Mouse (Mus musculus) kidney, adult 2 months (tissue): Measurements from ENCODE around the gene Matk. TPM values are rescaled to one million over a fixed set of nuclear protein-coding genes. Genes with fewer than 3 reads are reported as not detected.

Source experiments
- DNase-seq: peaks from one replicate; pipeline ENCODE4 v3.0.0; 2021
- H3K27ac ChIP-seq: fragments of 200-500 bp; 2 replicates; pipeline ENCODE4 v1.5.1; 2012; ENCODE audit warnings: low read depth, low read length, control low read depth, inconsistent platforms; ENCODE audit not compliant: insufficient read depth
- H3K27me3 ChIP-seq: fragments of 200-500 bp; replicated peaks from 2 replicates; pipeline ENCODE4 v1.6.1; 2012; ENCODE audit warnings: mild to moderate bottlenecking, moderate library complexity, low read length, inconsistent platforms; ENCODE audit not compliant: control insufficient read depth, insufficient read depth
- H3K36me3 ChIP-seq: fragments of 200-500 bp; 2 replicates; pipeline ENCODE4 v1.6.1; 2012; ENCODE audit warnings: mild to moderate bottlenecking, moderate library complexity, low read length, inconsistent platforms; ENCODE audit not compliant: control insufficient read depth, insufficient read depth
- H3K4me1 ChIP-seq: fragments of 200-500 bp; 2 replicates; pipeline ENCODE4 v1.6.1; 2011; ENCODE audit warnings: low read length; ENCODE audit not compliant: control insufficient read depth, insufficient read depth
- H3K4me3 ChIP-seq: fragments of 200-500 bp; 2 replicates; pipeline ENCODE4 v1.5.1; 2011; ENCODE audit warnings: mild to moderate bottlenecking, low read depth, low read length, control low read depth; ENCODE audit not compliant: insufficient read depth
- CTCF ChIP-seq: fragments of 200-500 bp; conservative IDR thresholded peaks from 2 replicates; pipeline ENCODE4 v1.5.1; 2011; ENCODE audit warnings: low read depth, mild to moderate bottlenecking, control low read depth, low read length, moderate library complexity, mixed read lengths; ENCODE audit not compliant: insufficient read depth, insufficient read length
- POLR2A ChIP-seq: fragments of 200-500 bp; IDR thresholded peaks from one replicate; pipeline ENCODE4 v1.6.1; 2011; ENCODE audit warnings: low read depth, low read length, control low read depth
- WGBS: fragments of 180-500 bp; shearing (Covaris S2); methylation state at CpG from one replicate; pipeline ENCODE4 v1.1.7; 2018; 5-methylcytosine and 5-hydroxymethylcytosine counted together
- polyA plus RNA-seq: library from polyadenylated mRNA; depleted of rRNA; stranded (reverse); fragments of >200 nt; gene quantifications from 2 replicates; pipeline ENCODE4 v1.2.3, GENCODE M21; 2012

Matk gene
- polyA plus RNA-seq, 1 experiment, result 1.5 TPM

DNA sequence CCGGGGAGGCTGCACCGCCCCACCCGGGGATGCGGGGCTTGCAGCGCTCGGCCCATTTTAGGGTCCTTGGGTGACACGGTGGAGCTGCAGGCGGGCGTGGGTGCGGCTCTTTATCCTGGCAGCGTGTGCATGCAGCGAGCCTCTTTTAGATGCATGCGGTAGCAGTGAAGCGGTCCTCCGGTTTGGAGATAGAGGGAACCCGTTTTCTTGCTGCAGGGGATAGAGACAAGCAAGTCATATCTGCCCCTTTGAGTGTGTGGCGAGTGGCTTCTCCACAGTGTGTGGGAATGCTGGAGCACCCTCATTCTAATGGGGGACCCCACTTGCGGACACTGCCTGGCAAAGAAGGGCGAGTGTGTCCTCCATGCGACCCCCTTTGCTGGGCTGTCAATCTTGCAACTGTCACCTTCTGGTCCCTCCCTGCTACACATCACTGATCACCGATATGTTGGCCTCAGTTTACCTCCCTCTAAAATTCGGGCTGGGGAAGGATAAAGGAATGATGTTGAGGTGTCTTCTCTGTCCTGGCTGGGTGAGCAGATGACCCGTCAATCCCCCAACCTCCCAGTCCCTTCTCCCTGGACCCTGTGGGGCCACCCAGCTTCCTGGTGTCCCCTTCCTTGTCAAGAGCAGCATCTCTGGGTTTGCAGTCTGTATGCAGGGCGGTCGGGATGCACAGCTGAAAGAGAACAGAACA is 40.7 kb downstream of the Matk start:
- Histone ChIP-seq H3K4me1 (peaks cover 43% of the 10 kb centered on the region), H3K4me3 (peak overlapping the region; percentile 93), H3K27ac (0 out of 2 replicates have a peak overlapping the region, but pooled peaks have one; percentile 87), H3K36me3 (no peaks in the 10 kb centered on the region), H3K27me3 (no peaks in the 10 kb centered on the region)
- TF ChIP-seq POLR2A (no peak), CTCF (no peak)
- WGBS, result 4% methylated on average over 25 of the region's 25 CpGs
- DNase-seq, result no peak

DNA sequence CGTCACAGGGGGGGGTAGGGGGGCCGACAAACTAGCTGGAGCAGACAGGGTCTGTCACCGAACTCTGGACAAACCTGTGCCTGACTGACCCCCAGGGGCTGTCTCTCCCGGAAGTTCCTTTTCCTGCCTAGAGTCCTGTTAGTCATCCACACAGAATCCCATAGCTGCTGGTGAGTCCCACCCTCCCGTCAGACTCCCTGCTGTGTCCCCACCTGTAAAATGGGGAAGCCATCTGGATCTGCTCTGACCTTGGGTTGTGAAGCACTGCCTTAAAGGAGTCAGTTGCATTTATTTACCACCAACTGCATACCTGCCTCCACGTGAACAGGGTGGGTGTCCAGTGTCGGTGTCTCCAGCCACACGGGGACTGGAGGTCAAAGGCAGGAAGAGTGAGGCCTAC is 41.7 kb downstream of the Matk start:
- Histone ChIP-seq H3K4me3 (peak overlapping the region; percentile 93; the same call in 1 of the 2 replicates), H3K36me3 (no peaks in the 10 kb centered on the region), H3K27me3 (no peaks in the 10 kb centered on the region), H3K4me1 (peaks cover 52% of the 10 kb centered on the region), H3K27ac (no peak overlapping the region)
- TF ChIP-seq CTCF (no peak), POLR2A (no peak)
- WGBS, result 25% methylated on average over 8 of the region's 8 CpGs
- no peak for DNase-seq

DNA sequence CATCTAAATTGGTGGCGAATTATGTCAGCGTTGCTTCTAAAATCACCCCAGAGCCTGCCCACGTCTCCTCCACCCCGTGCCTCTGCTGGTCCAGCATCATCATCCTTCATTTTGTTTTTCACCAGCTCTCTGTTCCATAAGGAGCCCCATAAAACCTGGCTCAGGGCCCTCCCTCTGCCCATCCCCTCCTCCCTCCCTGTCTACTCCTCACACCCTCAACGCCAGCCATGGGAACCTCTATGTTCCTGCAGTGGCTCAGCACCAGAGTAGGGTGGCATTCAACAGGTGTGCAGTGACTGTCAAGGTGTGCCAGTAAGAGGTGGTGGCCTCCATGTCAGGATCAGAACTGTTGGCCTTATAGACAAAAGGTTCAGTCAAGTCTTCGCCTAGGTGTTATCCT is 42.5 kb downstream of the Matk start:
- Histone ChIP-seq H3K36me3 (no peaks in the 10 kb centered on the region), H3K27ac (no peak overlapping the region), H3K27me3 (no peaks in the 10 kb centered on the region), H3K4me1 (peaks cover 59% of the 10 kb centered on the region), H3K4me3 (no peak overlapping the region)
- 82% methylated on average over 6 of the region's 6 CpGs for WGBS
- no peak for DNase-seq
- no peak for TF ChIP-seq POLR2A
- TF ChIP-seq CTCF, result no peak

DNA sequence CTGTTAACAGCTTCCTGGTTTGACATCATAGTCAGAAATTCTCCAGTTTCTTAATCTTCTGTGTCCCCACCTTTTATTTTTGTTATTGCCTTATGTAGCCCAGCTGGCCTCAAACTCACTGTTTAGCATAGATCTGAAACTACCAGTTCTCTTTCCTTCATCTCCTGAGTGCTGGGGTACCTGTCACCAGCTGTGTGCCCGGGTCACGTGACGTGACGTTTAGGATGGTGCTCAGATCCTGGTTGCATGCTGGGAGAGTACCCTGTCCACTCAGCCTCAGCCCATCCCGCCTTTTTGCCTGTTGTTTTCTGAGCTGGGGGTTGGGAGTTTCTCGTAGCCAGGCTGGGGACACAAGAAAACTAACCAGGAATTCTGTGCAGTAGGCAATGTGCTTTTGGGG is 44.5 kb downstream of the Matk start:
- Histone ChIP-seq H3K27me3 (no peaks in the 10 kb centered on the region), H3K4me1 (peaks cover 77% of the 10 kb centered on the region), H3K36me3 (no peaks in the 10 kb centered on the region), H3K4me3 (no peak overlapping the region), H3K27ac (peak overlapping the region; percentile 99)
- WGBS, result 51% methylated on average over 6 of the region's 6 CpGs
- TF ChIP-seq CTCF, result no peak
- DNase-seq, result no peak

DNA sequence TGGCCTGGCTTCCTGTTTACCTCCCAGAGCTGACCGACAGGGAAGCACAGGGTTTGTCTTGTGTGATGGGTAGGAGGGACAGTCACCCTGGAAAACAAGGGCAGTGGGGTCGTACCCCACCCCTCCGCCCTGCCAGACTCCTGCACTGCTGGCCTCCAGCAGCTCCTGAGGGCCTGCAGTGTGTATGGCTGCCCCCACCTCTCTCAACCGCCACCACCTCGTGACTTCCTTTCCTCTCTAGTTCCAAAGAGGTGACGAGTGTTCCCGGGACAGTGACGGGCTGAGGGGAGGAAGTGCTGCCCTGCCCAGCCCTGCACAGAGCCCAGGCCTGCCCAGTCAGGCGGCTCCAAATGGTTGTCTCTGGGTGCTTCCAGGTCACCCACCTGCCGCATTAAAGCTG is 45.1 kb downstream of the Matk start:
- WGBS, result 23% methylated on average over 10 of the region's 10 CpGs
- Histone ChIP-seq H3K36me3 (no peaks in the 10 kb centered on the region), H3K4me1 (peaks cover 80% of the 10 kb centered on the region), H3K4me3 (peak overlapping the region; percentile 2; the same call in 1 of the 2 replicates), H3K27ac (peak overlapping the region; percentile 99), H3K27me3 (no peaks in the 10 kb centered on the region)
- DNase-seq, result peak; percentile 87
- TF ChIP-seq POLR2A, result no peak
- TF ChIP-seq CTCF, result no peak

DNA sequence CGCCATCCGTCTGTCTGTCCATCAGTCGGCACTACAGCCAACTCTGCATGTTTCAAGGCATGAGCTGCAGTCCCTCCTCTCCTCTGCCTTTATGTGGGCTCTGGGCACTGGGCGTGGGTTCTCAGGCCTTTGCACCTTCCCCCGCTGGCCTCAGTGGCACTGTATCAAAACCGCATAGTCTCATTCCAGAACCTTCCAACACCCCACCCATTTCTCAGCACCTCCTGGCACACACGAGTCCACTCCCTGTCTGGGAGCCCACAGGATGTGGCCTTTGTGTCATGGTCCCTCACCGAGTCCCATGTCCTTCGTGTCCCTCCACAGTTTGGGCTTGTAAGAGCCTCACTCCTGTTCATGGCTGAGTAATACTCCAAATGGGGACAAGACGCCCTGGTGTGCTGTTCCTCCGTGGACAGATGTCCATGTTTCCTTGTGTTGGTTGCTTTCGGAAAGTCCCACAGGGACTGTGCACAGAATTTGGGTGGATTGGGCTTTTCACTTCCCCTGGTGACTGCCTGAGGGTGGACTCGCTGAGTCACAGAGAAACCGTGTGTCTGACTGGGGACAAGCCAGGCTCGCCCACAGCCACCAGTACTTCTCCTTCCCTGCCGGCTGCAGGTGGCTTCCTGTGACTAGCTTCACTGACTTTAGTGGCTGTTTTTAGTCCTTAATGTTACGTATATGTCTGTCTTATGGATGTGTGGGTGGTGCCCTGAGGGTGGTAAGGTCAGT is 45.8 kb downstream of the Matk start:
- 62% methylated on average over 17 of the region's 17 CpGs for WGBS
- peak; percentile 43 for DNase-seq
- TF ChIP-seq POLR2A (no peak), CTCF (no peak)
- peaks cover 86% of the 10 kb centered on the region for H3K4me1 ChIP-seq
- no peaks in the 10 kb centered on the region for H3K36me3 ChIP-seq
- peak overlapping the region; percentile 99 for H3K27ac ChIP-seq
- no peak overlapping the region for H3K4me3 ChIP-seq
- H3K27me3 ChIP-seq, result no peaks in the 10 kb centered on the region
